Mouse (Mus musculus): ENCODE data around the gene 4921511C20Rik.

4921511C20Rik gene

DNA sequence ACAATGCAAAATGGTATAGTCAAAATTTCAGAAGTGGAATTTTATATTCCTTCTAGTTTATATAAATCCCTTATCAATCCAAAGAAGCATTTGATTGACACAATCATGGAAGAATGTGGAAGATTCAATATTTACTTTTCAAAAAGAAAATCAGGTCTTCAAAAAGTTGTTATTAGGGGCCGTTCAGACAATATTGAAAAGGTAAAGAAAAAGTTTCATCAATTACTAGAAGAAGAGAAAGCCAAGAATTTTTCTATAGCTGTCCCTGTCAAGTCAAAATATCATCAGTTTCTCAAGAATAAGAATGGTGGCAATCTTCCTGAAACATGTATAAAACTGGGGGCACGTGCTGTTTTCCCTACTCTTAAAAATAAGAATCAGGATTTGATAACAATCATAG lies at the start of gene 4921511C20Rik:
Gene 4921511C20Rik (plus strand): TSS at position 301 of the 400 bp plus-strand sequence.
- DNase-seq (ENCODE audit: low spot score): no peak
